Mouse (Mus musculus): ENCODE measurements around the gene Faim.

DNA sequence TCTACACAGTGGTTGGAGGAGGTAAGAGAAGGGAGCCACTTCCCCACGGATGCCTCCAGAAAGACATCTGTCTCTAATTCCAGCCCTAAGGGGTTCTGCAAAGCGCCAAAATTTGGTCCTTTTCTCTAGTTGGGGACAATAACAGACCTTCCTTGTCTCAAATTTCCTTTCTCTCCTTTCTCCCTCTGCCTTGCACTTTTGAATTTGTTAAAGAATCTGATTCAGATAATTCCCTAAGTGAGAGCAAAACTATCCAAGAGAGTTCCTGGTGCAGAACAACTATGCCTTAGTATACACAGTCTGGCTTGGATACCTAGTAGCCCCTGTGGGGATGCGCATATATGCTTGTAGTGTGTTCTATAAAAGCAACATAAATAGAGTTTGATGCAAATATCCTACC is 26.3 kb upstream of the Faim start:
- TF ChIP-seq POLR2A (IDR thresholded peaks at IDR 0.05; ENCODE audit: control insufficient read depth, extremely low read depth, insufficient read depth, low read length, poor library complexity) (no peak), CTCF (IDR thresholded peaks at IDR 0.05; ENCODE audit: borderline replicate concordance, control insufficient read depth, extremely low read depth, insufficient read depth, low read length, poor library complexity) (no peak)
